Mouse (Mus musculus) layer of hippocampus, adult 6 months (tissue): ENCODE data around the gene Ddx6. TPM values are rescaled to one million over a fixed set of nuclear protein-coding genes. Genes with fewer than 3 reads are reported as not detected.

ENCODE experiments used
- long read RNA-seq, 2 experiments: library from polyadenylated mRNA; unstranded; transcript quantifications; one replicate each; pipeline ENCODE4 v2.0.0; 2019 to 2020
- polyA plus RNA-seq: library from polyadenylated mRNA; unstranded; fragments of <200 nt; fragmentation: Nextera tagmentation; gene quantifications from 2 replicates; pipeline ENCODE4 v1.2.3, GENCODE M21; 2021

Ddx6 gene
- polyA plus RNA-seq = 18.4 and 20.2 TPM in 2 replicates
- long read RNA-seq, experiment 1, full-length matches to known transcripts = 20 of 113 reads
- long read RNA-seq, experiment 1, partial matches to known transcripts = 20 of 113 reads
- long read RNA-seq, experiment 1, other reads (novel, unspliced or antisense) = 73 of 113 reads
- long read RNA-seq, experiment 2, full-length matches to known transcripts = 43 of 120 reads
- long read RNA-seq, experiment 2, partial matches to known transcripts = 4 of 120 reads
- long read RNA-seq, experiment 2, other reads (novel, unspliced or antisense) = 73 of 120 reads

GRCm38 (mm10) chr9:44604779-44605615 is at the start of gene Ddx6:
TSS of gene Ddx6 (plus strand) at chr9:44604892.

GRCm38 (mm10) chr9:44561597-44561996 is 43.1 kb upstream of the Ddx6 start, which contains the start of gene Cxcr5:
TSS of gene Cxcr5 (minus strand) at chr9:44561877.

DNA sequence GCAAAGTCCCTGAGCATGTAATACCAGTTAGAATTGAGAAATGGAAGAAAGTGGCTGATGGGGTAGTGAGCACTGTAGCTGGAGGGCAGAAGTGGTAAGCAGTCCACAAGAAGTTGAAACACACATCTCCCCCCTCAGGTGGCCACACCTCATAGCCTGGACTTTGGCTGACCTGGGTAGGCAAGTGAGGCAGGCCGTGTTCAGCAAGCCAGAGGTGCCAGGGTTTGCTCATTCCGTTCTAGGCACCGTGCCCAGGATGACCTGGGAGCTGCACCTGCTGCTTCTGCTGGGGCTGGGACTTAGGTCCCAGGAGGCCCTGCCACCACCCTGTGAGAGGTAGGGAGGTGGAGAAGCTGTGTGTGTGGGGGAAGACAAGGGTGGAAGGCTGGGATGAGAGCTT is 68.3 kb downstream of the Ddx6 start, which contains the start of gene Treh:
Gene Treh, plus strand, starts transcription at position 229 of the 400 bp plus-strand sequence.

Other genes starting within 250 kb of the Ddx6 start
- 48.4 and 50.0 TPM in 2 replicates for gene Vps11, start 243.2 kb upstream of the Ddx6 start, polyA plus RNA-seq
- 19.2 and 19.5 TPM in 2 replicates for gene Hyou1, start 225.4 kb upstream of the Ddx6 start, polyA plus RNA-seq
- 20.2 and 25.1 TPM in 2 replicates for gene Slc37a4, start 208.0 kb upstream of the Ddx6 start, polyA plus RNA-seq
- gene Rps25, start 197.8 kb upstream of the Ddx6 start, polyA plus RNA-seq = 2,038 and 2,060 TPM in 2 replicates
- 191 and 194 TPM in 2 replicates for gene Trappc4, start 197.3 kb upstream of the Ddx6 start, polyA plus RNA-seq
- gene Ccdc84, start 186.3 kb upstream of the Ddx6 start, polyA plus RNA-seq = 3.3 and 3.5 TPM in 2 replicates
- gene Foxr1, start 163.8 kb upstream of the Ddx6 start, polyA plus RNA-seq = not detected in 2 replicates
- not detected in 2 replicates for gene Upk2, start 149.9 kb upstream of the Ddx6 start, polyA plus RNA-seq
- gene Bcl9l, start 122.1 kb upstream of the Ddx6 start, polyA plus RNA-seq = 3.1 and 3.2 TPM in 2 replicates
- gene Cxcr5, start 43.0 kb upstream of the Ddx6 start, polyA plus RNA-seq = not detected in 2 replicates
- not detected in 2 replicates for gene Treh, start 68.3 kb downstream of the Ddx6 start, polyA plus RNA-seq
- gene Phldb1, start 130.3 kb downstream of the Ddx6 start, polyA plus RNA-seq = 9.2 and 10.1 TPM in 2 replicates
- 41.7 and 45.5 TPM in 2 replicates for gene Arcn1, start 163.0 kb downstream of the Ddx6 start, polyA plus RNA-seq
- 60.9 and 65.4 TPM in 2 replicates for gene Ift46, start 163.0 kb downstream of the Ddx6 start, polyA plus RNA-seq
- gene Tmem25, start 194.4 kb downstream of the Ddx6 start, polyA plus RNA-seq = 50.8 and 62.4 TPM in 2 replicates
- gene Ttc36, start 198.2 kb downstream of the Ddx6 start, polyA plus RNA-seq = not detected in 2 replicates